16 mouse cellular contexts compared by ENCODE assay signal in genomic region chr2:167186003-167186402, GRCm38 (mm10). TPM values are rescaled to one million over a fixed set of nuclear protein-coding genes. Genes with fewer than 3 reads are reported as not detected.
"Had no signal": no experiment of that assay in that cellular context is flagged by ENCODE, and none has a peak within 500 bp of the region (broad histone marks: within the 10 kb centered on the region; RNA-seq: fewer than 3 reads in every experiment).

No protein-coding gene starts in this region.

- H3K9me3 ChIP-seq: intestine, embryonic 15.5 days; limb, embryonic 12.5 days; midbrain, embryonic 10.5 days had no signal

- H3K27ac ChIP-seq: intestine, embryonic 15.5 days; limb, embryonic 12.5 days; liver, embryonic 14.5 days; midbrain, embryonic 10.5 days; stomach, postnatal 0 days had no signal

- H3K4me2 ChIP-seq: intestine, embryonic 15.5 days; limb, embryonic 12.5 days had no signal

- H3K9ac ChIP-seq: intestine, embryonic 15.5 days; limb, embryonic 12.5 days; liver, embryonic 14.5 days had no signal

- DNase-seq: kidney, adult 18-20 months; kidney, postnatal 10 days; kidney, postnatal 4 days; liver; lung, adult 2 months; lung, postnatal 10 days; lung, postnatal 4 days; right cerebral cortex, postnatal 25 days; thymus, postnatal 4 days had no signal

- ATAC-seq: intestine, embryonic 15.5 days had no signal

- H3K4me3 ChIP-seq: intestine, embryonic 15.5 days; limb, embryonic 12.5 days; midbrain, embryonic 10.5 days; myocyte had no signal

- H3K36me3 ChIP-seq: intestine, embryonic 15.5 days; limb, embryonic 12.5 days had no signal

RNA-seq across cellular contexts. Expression of gene Ptgis, which starts 54.4 kb away (rescaled TPM):
- total RNA-seq: megakaryocyte, adult 5-6 weeks had no signal
